Mouse (Mus musculus) lung, adult 18-20 months (tissue): ENCODE results near the gene Olfr1061.
"Not testable (repeated sequence)": the region's sequence is repeated elsewhere in the genome, so short reads cannot be mapped to it uniquely, and the experiment has no call there.

Experiments
- DNase-seq, 2 experiments: peaks; one replicate each; pipeline ENCODE4 v3.0.0; 2022; ENCODE audit warnings: mixed read lengths in 2 of 2

Olfr1061 gene

GRCm38 (mm10) chr2:86413950-86414349 lies at the start of gene Olfr1061:
Gene Olfr1061 (minus strand): TSS chr2:86414050.
- DNase-seq = no peak

- DNase-seq = no peak
Observed at GRCm38 (mm10) chr2:86460434-86460833, 46.6 kb upstream of the Olfr1061 start.

- no peak for DNase-seq
Observed at GRCm38 (mm10) chr2:86456169-86456568, 42.3 kb upstream of the Olfr1061 start, which contains the start of gene Olfr1066. Gene Olfr1066 (minus strand): TSS chr2:86456269.

- not testable (repeated sequence) for DNase-seq
Observed at GRCm38 (mm10) chr2:86450491-86450890, 36.6 kb upstream of the Olfr1061 start, which contains the start of gene Olfr1065. Gene Olfr1065 (minus strand): TSS chr2:86450591.

GRCm38 (mm10) chr2:86442101-86442500 lies 28.3 kb upstream of the Olfr1061 start:
- DNase-seq = not testable (repeated sequence)

GRCm38 (mm10) chr2:86428511-86428910 lies 14.7 kb upstream of the Olfr1061 start:
- DNase-seq = not testable (repeated sequence)

- DNase-seq = not testable (repeated sequence)
Observed at GRCm38 (mm10) chr2:86426649-86427048, 12.8 kb upstream of the Olfr1061 start, which contains the start of gene Olfr1062. Gene Olfr1062 (minus strand): TSS chr2:86426749.

- no peak for DNase-seq
Observed at GRCm38 (mm10) chr2:86395114-86395513, 18.7 kb downstream of the Olfr1061 start.

- DNase-seq = not testable (repeated sequence)
Observed at GRCm38 (mm10) chr2:86388461-86388860, 25.4 kb downstream of the Olfr1061 start, which contains the start of gene Olfr1058. Gene Olfr1058 (minus strand): TSS chr2:86388561.

- DNase-seq = no peak
Observed at GRCm38 (mm10) chr2:86378293-86378692, 35.6 kb downstream of the Olfr1061 start, which contains the start of gene Olfr1057. Gene Olfr1057 (minus strand): TSS chr2:86378393.

GRCm38 (mm10) chr2:86366342-86366741 lies 47.5 kb downstream of the Olfr1061 start:
- DNase-seq = not testable (repeated sequence)
